Mouse (Mus musculus) bone marrow, adult 2 months (tissue): ENCODE measurements around the gene Zfp354c.

ENCODE experiments used
- CTCF ChIP-seq: fragments of 200-500 bp; IDR thresholded peaks from 2 replicates; pipeline ENCODE4 v1.5.1; 2011; ENCODE audit warnings: low read length, control low read depth; ENCODE audit not compliant: control insufficient read depth, insufficient read depth
- POLR2A ChIP-seq: fragments of 200-500 bp; IDR thresholded peaks from 2 replicates; pipeline ENCODE4 v1.6.1; 2011; ENCODE audit warnings: low read depth, mild to moderate bottlenecking, control low read depth, low read length, borderline replicate concordance; ENCODE audit not compliant: control insufficient read depth

GRCm38 (mm10) chr11:50850989-50851601 is 23.6 kb upstream of the Zfp354c start:
- TF ChIP-seq CTCF, result no peak
- TF ChIP-seq POLR2A, result no peak
